Mouse (Mus musculus) lung, adult 18-20 months (tissue): ENCODE results near the gene Cdnf.

Experiments
- DNase-seq, 2 experiments: peaks; one replicate each; pipeline ENCODE4 v3.0.0; 2022; ENCODE audit warnings: mixed read lengths in 2 of 2

Gene Cdnf

DNA sequence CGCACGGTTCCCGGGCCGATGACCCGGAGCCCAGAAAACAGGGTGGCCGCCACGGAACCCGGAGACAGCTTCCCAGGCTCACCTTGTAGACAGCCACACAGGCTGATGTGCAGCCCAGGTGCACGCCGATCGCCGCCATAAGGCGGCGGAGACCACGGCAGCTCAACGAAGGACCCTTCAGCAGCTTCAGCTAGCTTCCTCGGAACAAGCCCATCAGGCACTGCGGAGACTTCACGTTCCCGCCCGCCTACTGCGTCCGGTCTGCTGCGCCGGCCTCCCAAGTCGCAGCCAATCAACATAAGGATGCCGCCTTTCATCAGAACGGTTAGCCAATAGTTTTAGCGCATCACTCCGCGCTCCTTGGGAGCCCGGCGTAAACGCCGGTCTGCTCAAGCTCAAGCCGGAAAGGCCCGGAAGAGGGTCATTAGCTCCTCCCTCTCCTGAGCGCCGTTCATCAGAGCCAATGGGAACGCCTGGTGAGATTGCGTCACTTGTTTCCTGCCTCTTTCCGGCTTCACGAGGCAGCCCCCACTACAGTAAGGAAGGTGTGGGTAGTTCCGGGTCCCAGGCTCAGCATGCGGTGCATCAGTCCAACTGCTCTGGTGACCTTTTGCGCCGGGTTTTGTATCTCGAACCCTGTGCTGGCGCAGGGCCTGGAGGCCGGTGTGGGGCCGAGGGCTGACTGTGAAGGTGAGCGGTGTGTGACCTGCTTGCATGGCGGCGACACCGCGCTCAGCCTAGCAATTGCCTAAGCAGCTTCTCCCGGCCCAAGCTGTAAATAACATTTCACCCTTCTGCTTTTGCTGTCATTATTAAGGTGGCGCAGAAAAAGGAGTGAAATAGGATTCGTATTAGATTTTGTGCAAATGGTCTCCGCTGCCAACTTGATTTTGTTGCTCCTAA lies at the start of gene Cdnf, which contains the start of the genes Gm45902 and Hspa14:
Gene Cdnf, plus strand, starts transcription at position 479 of the 903 bp plus-strand sequence.
Gene Gm45902, minus strand, starts transcription at position 239 of the 903 bp plus-strand sequence.
Gene Hspa14, minus strand, starts transcription at position 263 of the 903 bp plus-strand sequence.
- peak; percentile 97 to 98 for DNase-seq

DNA sequence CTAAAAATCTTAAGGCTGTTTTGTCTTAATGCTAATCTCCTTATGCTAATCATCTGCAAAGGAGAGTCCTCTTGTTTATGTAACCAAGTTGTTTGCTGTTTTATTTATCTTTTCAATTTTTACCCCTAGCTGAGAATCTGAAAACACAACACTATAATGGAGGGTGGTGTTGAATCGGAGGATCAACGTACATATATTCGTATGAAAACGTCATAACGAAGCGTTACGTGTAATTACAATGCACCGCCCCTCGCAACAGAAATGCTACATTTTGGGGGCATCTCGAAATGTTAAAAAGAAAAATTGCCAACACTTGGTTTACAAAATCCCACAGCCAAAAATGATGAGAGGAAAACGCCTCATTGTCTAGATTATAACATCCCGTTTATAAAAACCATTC lies 38.9 kb upstream of the Cdnf start:
- no peak for DNase-seq

DNA sequence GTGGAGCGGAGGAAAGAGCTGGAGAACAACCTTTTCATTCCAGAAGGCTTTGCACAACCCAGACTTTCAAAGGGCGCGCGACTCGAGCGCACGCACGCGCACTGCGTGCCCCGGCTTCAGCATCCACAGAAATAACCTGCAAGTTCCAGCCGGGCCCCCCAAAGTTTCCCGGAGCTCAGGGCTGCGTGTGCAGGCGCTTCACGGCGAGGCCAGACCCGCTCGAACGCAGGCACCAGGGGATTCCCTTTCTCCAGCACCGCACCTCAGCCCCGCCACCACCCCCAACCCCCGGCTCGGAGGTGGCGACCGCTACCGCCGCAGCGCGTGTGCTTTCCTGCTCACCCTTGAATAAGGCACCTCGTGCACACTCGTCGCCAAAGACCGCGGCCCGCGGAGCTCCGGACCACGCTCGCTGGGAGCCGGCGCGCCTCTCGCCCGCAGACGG lies 38.4 kb upstream of the Cdnf start:
- DNase-seq: peak; percentile 44 to 55

DNA sequence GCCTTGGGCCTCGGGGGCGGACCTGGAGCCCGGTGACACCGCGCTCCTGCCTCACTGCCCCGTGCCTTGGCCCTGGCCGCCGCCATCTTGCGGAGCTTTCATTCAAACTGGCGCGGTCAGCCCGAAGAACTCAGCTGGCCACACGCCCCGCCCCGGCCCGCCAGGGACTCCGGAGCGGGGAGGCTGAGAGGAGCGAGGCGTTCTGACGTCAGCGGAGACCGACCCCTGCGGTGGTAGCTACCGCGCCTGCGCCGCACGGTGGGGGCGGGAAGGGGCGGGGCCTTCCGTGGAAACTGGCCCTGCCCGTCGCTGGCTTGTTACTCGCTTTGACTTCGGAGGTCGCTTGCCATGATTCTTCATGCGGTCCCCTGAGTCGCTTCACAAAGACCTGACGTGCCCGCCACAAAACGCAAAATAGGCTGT lies 38.0 kb upstream of the Cdnf start, which contains the start of gene Suv39h2:
Gene Suv39h2, minus strand, starts transcription at position 171 of the 423 bp plus-strand sequence.
- peak; percentile 96 to 97 for DNase-seq

DNA sequence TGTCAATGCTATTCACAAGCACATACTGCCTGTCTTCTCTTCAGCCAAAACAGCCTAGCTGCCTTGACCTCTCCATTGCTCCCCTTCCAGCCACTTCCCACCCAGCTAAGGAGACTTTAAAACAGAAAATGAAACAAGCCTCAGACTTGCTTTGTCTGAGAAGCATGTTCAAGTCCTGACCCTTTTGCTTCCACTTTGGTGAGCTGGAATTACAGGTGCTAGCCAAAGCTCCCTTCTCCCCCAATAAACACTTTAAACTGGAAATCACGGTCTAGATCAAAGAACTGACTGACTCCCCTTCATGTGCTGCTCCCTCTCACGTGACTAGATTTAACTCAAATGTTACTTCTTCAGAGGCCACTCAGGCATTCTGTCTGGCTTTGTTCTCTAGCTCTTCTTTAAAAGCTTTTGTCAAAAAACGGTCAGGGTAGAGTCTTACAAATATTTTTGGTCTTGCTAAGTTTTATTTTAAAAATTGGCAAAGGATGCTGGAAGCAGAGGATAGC lies 37.0 kb upstream of the Cdnf start:
- peak in 1 of 2 experiments; percentile 7 for DNase-seq

DNA sequence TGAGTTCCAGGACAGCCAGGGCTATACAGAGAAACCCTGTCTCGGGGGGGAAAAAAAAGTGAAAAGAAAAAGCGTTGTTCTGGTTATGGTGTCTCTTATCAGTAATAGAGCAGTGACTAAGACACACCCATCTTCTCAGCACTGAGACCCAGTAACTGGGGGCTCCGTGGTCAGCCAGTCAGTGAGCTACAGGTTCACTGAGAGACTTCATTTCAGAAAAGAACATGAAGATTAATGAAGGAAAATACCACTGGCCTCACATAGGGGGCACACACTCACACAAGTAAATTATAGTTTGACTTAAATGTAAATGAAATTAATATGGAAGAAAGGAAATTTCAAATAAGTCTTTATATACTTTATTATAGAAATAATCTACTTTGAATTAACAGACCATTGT lies 32.6 kb upstream of the Cdnf start:
- no peak for DNase-seq

DNA sequence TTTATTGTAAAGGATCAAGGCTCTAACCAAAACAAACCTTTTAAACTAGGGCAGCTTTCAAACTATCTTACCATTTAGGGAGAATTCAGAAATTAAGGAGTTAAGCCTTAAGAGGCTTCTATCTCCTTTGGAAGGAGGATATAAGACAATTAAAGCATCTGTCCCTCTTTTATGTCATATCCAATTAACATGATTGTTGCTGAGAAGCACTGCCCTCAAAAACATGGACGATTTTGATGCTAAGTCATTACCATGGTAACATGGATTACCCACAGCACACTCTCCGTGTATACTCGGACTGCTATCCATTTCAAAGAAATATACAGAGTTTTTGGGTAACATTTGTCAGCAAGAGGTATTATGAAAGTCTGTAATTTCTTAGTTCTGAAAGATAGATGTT lies 23.0 kb upstream of the Cdnf start:
- DNase-seq: no peak

DNA sequence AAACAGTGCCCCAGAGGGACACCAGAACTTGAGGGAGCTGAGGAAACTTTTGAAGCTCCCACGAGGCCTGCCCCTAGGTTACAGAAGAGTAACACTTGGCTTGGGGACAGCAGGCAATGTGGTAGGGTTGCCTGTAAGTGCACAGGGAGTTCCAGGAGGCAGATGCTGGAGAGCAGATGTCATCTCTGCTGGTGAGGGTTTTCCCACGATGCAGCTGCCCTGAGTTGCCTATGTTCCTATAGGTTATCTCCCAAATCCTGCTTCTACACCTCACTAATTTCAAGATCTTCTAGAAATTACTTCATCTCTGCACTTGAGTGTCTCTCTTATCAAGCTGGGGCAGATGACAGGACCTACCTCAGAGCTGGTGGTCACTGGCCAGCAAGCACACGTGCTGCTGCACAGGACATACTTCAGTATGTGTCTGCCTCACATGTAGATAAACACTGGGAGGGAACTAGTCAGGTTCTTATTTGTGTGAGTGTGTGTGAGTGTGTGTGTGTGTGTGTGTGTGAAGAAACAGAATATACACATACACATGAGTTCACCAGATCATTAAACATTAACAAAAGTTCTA lies 18.9 kb upstream of the Cdnf start:
- DNase-seq: no peak

DNA sequence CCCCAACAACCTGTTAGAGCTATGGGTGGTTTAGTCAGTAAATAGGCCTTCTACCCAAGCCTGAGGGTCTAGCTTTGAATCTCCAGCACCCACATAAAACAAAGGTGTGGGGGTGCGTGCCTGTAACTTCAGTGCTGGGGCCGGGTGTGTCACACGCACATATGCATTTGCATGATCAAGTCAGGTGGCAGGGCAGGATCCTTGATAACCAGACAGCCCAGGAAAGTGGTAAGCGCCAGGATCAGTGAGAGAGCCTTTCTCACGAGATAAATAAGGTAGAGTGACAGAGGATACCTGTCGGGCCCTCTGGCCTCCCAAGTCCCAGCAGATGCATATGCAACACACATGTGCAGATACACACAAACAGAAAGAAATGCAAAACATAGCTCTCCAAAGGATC lies 13.3 kb upstream of the Cdnf start:
- no peak for DNase-seq

DNA sequence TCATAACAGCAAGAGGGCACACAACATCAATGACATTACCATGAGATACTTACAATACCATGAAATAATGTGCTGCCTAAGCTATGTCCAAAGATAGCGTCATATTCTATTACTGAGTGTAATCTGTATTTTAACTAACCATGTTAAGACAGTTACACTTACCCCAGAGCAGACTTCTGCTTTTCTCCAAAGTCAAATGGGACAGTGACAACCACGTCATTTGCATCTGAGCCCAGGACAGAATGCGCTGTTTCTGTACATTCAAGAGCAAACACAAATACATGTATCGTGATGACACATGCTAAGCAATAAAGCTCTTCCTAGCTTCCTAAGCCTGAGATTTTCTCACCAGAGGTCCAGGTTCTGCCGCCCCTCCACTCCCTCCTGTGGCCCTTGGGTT lies 11.9 kb upstream of the Cdnf start:
- DNase-seq: no peak

DNA sequence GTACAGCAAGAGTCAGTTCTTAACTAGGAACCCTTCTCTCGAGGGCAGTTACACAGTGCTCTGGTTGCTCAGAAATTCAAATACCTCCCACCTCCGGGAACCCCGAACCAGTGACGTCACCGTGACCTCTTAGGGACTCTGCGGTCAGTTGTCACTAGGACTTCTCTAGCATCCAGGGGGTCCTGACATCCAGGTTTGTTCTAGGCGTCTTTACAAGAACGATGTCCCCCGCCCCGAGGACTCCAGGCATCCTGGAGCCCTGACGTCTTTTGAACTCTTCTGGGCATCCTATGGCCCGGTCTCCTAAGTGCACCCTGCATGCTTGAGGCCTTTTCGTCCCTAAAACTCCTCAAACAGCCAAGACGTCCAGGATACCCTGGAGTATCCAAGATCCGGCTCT lies 754 bp upstream of the Cdnf start:
- DNase-seq: peak; percentile 4 to 5

DNA sequence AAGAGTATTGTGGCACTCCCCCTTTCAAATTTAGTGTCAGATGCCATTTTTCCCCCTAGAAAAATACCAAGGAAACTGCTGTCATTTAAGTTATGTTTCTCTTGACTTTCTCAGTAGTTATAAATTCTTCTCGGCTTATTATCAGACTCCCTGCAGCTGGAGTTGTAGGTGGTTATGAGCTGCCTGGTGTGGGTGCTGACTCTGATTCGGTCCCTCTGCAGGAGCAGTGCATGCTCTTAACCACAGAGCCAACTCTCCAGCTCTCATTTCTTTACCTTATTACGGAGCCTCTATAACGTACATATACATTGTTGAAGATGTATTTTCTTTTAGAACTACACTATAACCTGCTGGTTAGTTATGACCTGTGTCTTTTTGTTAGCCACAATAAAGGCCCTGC lies 9.7 kb downstream of the Cdnf start:
- no peak for DNase-seq

DNA sequence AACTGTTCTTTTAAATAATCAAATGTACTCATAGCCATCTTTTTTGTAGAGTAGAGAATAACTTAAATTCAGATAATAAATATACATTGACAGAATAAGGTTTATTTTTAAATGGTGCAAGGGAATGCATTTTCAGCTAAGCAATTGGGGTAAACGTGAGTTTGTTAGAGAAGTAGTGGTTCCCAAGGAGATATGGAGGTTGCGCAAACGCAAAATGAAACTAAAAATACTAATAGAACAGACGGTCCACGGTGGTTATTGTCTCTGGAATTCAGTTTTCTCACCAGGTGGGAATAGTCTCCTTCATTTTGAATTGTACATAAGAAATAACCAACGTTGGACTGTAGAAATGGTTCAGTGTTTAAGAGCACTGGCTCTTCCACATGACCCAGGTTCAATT lies 13.5 kb downstream of the Cdnf start:
- no peak for DNase-seq

DNA sequence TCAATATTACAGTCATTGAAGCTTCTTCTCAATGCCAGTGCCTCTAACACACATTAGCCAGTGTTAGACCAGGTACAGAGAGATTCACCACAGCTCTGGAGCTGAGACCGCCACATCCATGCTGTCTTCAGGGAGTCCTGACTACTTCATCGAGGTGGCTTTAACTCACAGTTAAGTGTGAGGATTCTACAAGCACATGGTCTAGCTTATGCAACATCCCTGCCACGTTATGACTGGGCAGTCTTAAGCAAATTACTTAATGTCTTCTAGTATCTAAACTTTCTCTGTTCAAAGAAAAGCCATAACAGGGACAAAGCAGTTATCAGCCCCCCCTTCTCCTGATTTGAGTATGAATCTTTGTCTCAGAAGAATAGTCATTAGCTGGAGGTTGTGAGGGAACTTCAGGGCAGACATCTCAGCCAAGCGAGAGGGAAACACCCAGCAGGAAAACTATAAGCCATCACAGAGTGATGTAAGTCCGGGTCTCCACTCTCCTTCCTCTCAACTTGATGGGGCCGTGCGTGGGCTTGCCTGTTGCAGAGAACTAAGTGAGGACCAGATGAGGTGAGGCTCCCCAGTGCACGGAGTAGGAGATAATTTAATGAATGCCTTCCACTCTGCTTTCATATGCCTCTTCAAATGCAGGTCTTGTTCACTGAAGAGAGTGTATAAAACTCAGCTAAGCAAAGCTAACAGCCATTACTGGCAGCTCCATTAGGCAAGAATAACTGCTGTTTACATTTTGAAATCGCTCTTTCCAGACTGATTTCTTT lies 28.7 kb downstream of the Cdnf start:
- DNase-seq: no peak

DNA sequence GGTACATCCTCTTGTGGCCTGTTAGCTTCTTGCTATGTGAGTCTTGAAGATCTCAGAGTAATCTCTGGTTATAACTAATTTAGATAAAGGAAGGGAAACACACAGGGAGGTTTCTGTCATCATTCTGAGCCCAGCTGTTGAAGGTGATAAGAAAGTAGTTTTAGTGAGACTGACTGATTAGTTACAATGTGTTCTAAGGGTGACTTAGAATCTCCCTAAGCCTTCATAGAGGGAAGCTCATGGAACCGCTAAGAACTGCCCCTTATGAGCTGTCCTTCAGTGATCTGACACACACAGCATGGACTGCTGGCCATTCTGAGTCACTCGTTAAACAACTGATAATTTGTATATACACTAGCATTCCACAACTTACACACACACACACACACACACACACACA lies 33.2 kb downstream of the Cdnf start:
- no peak for DNase-seq

DNA sequence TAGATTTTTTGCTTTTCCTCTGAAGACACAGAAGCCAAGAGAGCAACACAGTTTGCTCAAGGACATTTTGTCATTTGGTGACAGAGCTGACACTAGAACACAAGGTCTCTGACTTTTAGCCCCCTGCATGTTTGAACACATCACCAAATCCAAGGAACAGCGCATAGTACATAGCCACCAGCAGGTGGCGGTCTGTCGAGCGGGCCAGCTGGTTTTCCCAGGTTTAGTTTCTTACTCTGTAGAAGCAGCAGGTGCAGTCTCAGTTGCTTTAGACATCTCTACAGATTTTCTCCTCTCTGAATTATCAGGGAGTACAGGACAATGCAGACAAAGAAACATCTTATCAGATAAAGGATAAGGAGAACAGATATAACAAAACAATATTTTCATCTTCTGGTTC lies 33.8 kb downstream of the Cdnf start:
- DNase-seq: peak; percentile 23 to 27

DNA sequence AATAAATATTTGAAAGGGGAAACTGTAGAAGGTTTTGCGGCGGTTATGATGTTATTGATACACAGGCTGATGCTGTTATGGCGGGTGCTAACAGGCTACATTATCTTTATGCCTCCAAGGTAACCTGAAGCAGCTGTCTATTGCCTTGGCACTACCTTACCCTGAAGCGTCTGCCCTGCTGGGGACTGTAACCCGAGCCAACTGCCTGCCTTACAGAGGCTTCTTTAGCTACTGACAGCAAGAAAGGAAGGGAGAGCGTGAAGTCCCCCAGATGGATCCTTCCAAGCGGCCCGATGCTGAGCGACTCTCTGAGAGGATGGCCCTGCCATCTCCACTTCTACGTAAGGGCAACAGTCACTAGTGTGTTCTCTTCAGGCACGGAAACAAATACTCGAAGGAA lies 57.4 kb downstream of the Cdnf start, which contains the start of gene Fam107b:
Gene Fam107b, plus strand, starts transcription at position 303 of the 400 bp plus-strand sequence.
- DNase-seq: no peak

DNA sequence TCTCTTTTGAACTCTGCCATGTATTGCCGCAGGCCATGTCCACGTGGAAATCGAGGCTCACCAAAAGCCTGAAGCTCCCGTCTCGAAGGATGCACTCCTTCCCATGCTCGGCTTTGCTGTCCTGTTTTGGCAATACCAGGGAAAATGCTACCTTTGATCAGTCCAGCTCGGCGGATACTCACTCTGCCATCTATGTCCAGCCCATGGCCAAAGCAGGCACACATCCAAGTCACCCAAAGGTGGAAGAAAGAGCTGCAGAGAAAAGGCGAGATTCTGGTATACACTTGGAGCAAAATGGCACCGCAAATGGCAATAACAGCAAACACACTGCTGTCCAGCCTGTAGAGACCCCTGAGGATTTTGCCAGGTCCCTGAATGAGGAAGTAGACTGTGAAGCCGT lies 57.8 kb downstream of the Cdnf start:
- DNase-seq: no peak

DNA sequence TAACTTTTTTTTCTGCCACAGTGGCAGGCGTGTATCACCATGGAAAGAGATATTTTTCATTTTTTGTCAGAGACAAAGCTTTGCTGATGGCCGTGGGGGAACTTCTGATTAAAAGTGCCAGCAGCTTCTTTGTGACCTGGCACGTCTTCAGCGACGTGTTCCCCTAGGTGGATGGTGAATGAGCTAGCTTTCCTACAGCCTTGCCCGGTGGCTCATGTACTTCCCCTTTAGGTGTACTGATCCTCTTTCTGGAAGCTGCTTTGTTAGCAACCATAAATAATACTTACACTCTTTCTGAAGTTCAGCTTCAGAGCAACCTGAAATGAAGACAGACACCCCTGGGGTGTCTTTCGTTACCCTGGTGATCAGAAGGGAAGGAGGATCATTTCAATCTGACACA lies 61.1 kb downstream of the Cdnf start:
- no peak for DNase-seq

DNA sequence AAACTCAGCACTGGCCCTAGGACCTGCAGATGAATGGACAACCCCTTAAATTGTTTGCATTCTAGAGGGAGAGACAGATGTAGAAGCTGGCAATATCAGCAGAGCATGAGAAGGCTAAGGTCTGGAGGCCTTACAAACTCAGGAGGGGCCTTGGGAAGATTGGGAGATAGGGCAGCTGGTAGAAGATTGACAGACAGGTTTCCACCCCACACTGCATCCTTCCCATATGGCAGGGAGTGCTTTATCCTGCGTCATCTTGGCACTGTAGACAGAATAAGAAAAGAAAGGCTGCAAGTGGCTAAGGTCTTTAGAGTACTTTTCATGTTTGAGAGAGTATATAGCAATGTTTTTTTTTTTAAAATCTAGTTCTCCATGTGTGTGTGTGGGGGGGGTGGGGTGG lies 62.3 kb downstream of the Cdnf start:
- DNase-seq: no peak
